Comparison of ENCODE assay signal across 8 mouse cellular contexts in genomic region chr1:106628718-106629469, GRCm38 (mm10).
DNase-seq lines count a peak whose midpoint lies in the region; ATAC-seq and TF ChIP-seq lines count a peak whose summit lies in the region.

No protein-coding gene starts in this region.

- intact Hi-C loops in left cerebral cortex, postnatal 36 days (cut with DNase I): loop anchor here (5.0 kb wide), 1 partner anchor 83 kb away; the partner anchor contains the start of gene Bcl2

- H3K9ac ChIP-seq in heart, embryonic 12.5 days: no peak overlapping the region
- H3K9ac ChIP-seq in midbrain, postnatal 0 days (replicated peaks; ENCODE audit: low read length, poor library complexity, severe bottlenecking): no peak overlapping the region

- no peaks in the 10 kb centered on the region for H3K36me3 ChIP-seq in heart, embryonic 12.5 days
- no peaks in the 10 kb centered on the region for H3K36me3 ChIP-seq in midbrain, postnatal 0 days (ENCODE audit: insufficient read depth, low read length)

- H3K4me2 ChIP-seq in heart, embryonic 12.5 days: no peak overlapping the region
- H3K4me2 ChIP-seq in midbrain, postnatal 0 days (ENCODE audit: low read depth, low read length, poor library complexity, severe bottlenecking): no peak overlapping the region

- H3K9me3 ChIP-seq in heart, embryonic 12.5 days (replicated peaks): no peaks in the 10 kb centered on the region
- H3K9me3 ChIP-seq in midbrain, postnatal 0 days (ENCODE audit: low read length): no peaks in the 10 kb centered on the region

- ATAC-seq in heart, embryonic 12.5 days (ENCODE audit: insufficient number of reproducible peaks, low FRiP score): peak; percentile 33; the same call in 1 of the 2 replicates
- peak; percentile 44 for ATAC-seq in midbrain, postnatal 0 days (ENCODE audit: low FRiP score)

- no peak overlapping the region for H3K4me3 ChIP-seq in heart, embryonic 12.5 days
- H3K4me3 ChIP-seq in midbrain, postnatal 0 days (ENCODE audit: low read depth, low read length): no peak overlapping the region

- peak; percentile 24 to 31 for DNase-seq in kidney, adult 8-10 months
- no peak for DNase-seq in kidney, adult 11 months
- DNase-seq in brain, embryonic 14.5 days (ENCODE audit: low read depth): peak; percentile 60
- DNase-seq in kidney, postnatal 36 days: peak; percentile 33 to 59
- DNase-seq in midbrain, postnatal 0 days (ENCODE audit: low spot score): peak; percentile 48
- no peak for DNase-seq in left cerebral cortex, postnatal 36 days (ENCODE audit: low spot score in 2 of 2)
- DNase-seq in spleen, postnatal 10 days (ENCODE audit: low spot score in 2 of 2): no peak

- WGBS in heart, embryonic 12.5 days: 19% methylated on average over 2 of the region's 3 CpGs
- 48% methylated on average over 3 of the region's 3 CpGs for WGBS in midbrain, postnatal 0 days

- no peak for TF ChIP-seq POLR2A in brain, embryonic 14.5 days (IDR thresholded peaks at IDR 0.05; ENCODE audit: borderline replicate concordance, extremely low read depth, insufficient read depth, insufficient read length, poor library complexity, severe bottlenecking)

- peak; percentile 64 for TF ChIP-seq CTCF in brain, embryonic 14.5 days (IDR thresholded peaks at IDR 0.05; ENCODE audit: borderline replicate concordance, extremely low read depth, insufficient read depth, insufficient read length)
- TF ChIP-seq CTCF in midbrain, postnatal 0 days (IDR thresholded peaks at IDR 0.05): peak; percentile 67

- peaks cover 52% of the 10 kb centered on the region for H3K4me1 ChIP-seq in heart, embryonic 12.5 days (replicated peaks)
- peaks cover 4% of the 10 kb centered on the region; the same call in 1 of the 2 replicates for H3K4me1 ChIP-seq in midbrain, postnatal 0 days (ENCODE audit: insufficient read depth, low read length)

- H3K27me3 ChIP-seq in heart, embryonic 12.5 days (replicated peaks): no peaks in the 10 kb centered on the region
- no peaks in the 10 kb centered on the region for H3K27me3 ChIP-seq in midbrain, postnatal 0 days (ENCODE audit: insufficient read depth, low read length)

- 0 out of 2 replicates have a peak overlapping the region, but pooled peaks have one; percentile 76 for H3K27ac ChIP-seq in heart, embryonic 12.5 days (ENCODE audit: poor library complexity, severe bottlenecking)
- H3K27ac ChIP-seq in midbrain, postnatal 0 days (ENCODE audit: low read depth, low read length): no peak overlapping the region; the same call in 1 of the 2 replicates

Comparison
In these comparisons a context has a peak if more than half of its experiments do, and no peak if none do; other contexts are left out.
1. DNase-seq: peak in kidney, adult 8-10 months (2 of 2), brain, embryonic 14.5 days (single experiment), kidney, postnatal 36 days (2 of 2) and midbrain, postnatal 0 days (single experiment); none in kidney, adult 11 months (single experiment), left cerebral cortex, postnatal 36 days (0 of 2) and spleen, postnatal 10 days (0 of 2).